Mouse (Mus musculus) ES-CJ7 (cell line): Measurements from ENCODE around the gene Rad23b.
A peak's percentile ranks its signal among the peaks of the same experiment; 100 is the strongest.
"Not testable (repeated sequence)": the region's sequence is repeated elsewhere in the genome, so short reads cannot be mapped to it uniquely, and the experiment has no call there.

ENCODE experiments used
- DNase-seq: peaks from one replicate; pipeline ENCODE4 v3.0.0; 2011; ENCODE audit warnings: low read depth, low spot score

Gene Rad23b

GRCm38 (mm10) chr4:55349452-55350218 lies at the start of gene Rad23b:
Gene Rad23b (plus strand): TSS chr4:55350043.
- peak; percentile 98 for DNase-seq

GRCm38 (mm10) chr4:55304121-55304520 lies 45.7 kb upstream of the Rad23b start:
- no peak for DNase-seq

- no peak for DNase-seq
These were observed 43.2 kb upstream of the Rad23b start for GRCm38 (mm10) chr4:55306636-55307035.

GRCm38 (mm10) chr4:55316726-55317125 lies 33.1 kb upstream of the Rad23b start:
- DNase-seq, result no peak

GRCm38 (mm10) chr4:55318350-55318749 lies 31.5 kb upstream of the Rad23b start:
- not testable (repeated sequence) for DNase-seq

- DNase-seq, result no peak
These were observed 23.9 kb upstream of the Rad23b start for GRCm38 (mm10) chr4:55325786-55326518.

- DNase-seq, result no peak
These were observed 22.3 kb upstream of the Rad23b start for GRCm38 (mm10) chr4:55327508-55327907.

GRCm38 (mm10) chr4:55328471-55328870 lies 21.4 kb upstream of the Rad23b start:
- no peak for DNase-seq

- DNase-seq, result not testable (repeated sequence)
These were observed 20.9 kb upstream of the Rad23b start for GRCm38 (mm10) chr4:55328928-55329327.

GRCm38 (mm10) chr4:55329621-55330346 lies 20.1 kb upstream of the Rad23b start:
- no peak for DNase-seq

- DNase-seq, result no peak
These were observed 14.6 kb upstream of the Rad23b start for GRCm38 (mm10) chr4:55335030-55335770.

GRCm38 (mm10) chr4:55338905-55339304 lies 10.9 kb upstream of the Rad23b start:
- no peak for DNase-seq

- DNase-seq, result no peak
These were observed 10.5 kb upstream of the Rad23b start for GRCm38 (mm10) chr4:55339388-55339787.

- DNase-seq, result no peak
These were observed 8.0 kb upstream of the Rad23b start for GRCm38 (mm10) chr4:55341797-55342196.

GRCm38 (mm10) chr4:55342602-55343001 lies 7.2 kb upstream of the Rad23b start:
- peak; percentile 79 for DNase-seq

GRCm38 (mm10) chr4:55343287-55343686 lies 6.6 kb upstream of the Rad23b start:
- no peak for DNase-seq

- no peak for DNase-seq
These were observed 938 bp upstream of the Rad23b start for GRCm38 (mm10) chr4:55348759-55349451.

- DNase-seq, result peak; percentile 60
These were observed 532 bp downstream of the Rad23b start for GRCm38 (mm10) chr4:55350219-55350931.

- DNase-seq, result no peak
These were observed 1.2 kb downstream of the Rad23b start for GRCm38 (mm10) chr4:55351037-55351436.

- DNase-seq, result no peak
These were observed 2.0 kb downstream of the Rad23b start for GRCm38 (mm10) chr4:55351860-55352259.
